Mouse (Mus musculus) ES-E14 (cell line): ENCODE measurements around the gene Tor1b.

ENCODE experiments used
- CHD2 ChIP-seq: IDR thresholded peaks from 2 replicates; pipeline ENCODE4 v1.6.1; 2014; ENCODE audit warnings: mild to moderate bottlenecking, low read depth, low read length, inconsistent platforms
- HCFC1 ChIP-seq: IDR thresholded peaks from 2 replicates; pipeline ENCODE4 v1.6.1; 2012; ENCODE audit warnings: low read length, inconsistent platforms, borderline replicate concordance; ENCODE audit not compliant: insufficient read depth
- MAFK ChIP-seq: IDR thresholded peaks from 2 replicates; pipeline ENCODE4 v1.6.1; 2014; ENCODE audit warnings: mild to moderate bottlenecking, low read depth, low read length, inconsistent platforms; ENCODE audit not compliant: insufficient read depth
- ZC3H11A ChIP-seq: IDR thresholded peaks from 2 replicates; pipeline ENCODE4 v1.6.1; 2012; ENCODE audit warnings: low read depth, mild to moderate bottlenecking, inconsistent platforms, low read length, borderline replicate concordance
- ZNF384 ChIP-seq: IDR thresholded peaks from 2 replicates; pipeline ENCODE4 v1.6.1; 2012; ENCODE audit warnings: low read depth, low read length, inconsistent platforms

- no peak for TF ChIP-seq ZC3H11A
- no peak for TF ChIP-seq HCFC1
- TF ChIP-seq ZNF384, result no peak
- no peak for TF ChIP-seq CHD2
- no peak for TF ChIP-seq MAFK
Observed at GRCm38 (mm10) chr2:30904991-30905390, 47.8 kb upstream of the Tor1b start.
